In genomic region chrX:150956016-150956415, GRCm38 (mm10) we compare ENCODE assay signal across 8 mouse cellular contexts.
DNase-seq lines count a peak whose midpoint lies in the region; ATAC-seq and TF ChIP-seq lines count a peak whose summit lies in the region.

No protein-coding gene starts in this region.

- WGBS in heart, embryonic 10.5 days = 77% methylated on average over 1 of the region's 1 CpGs
- 37% methylated on average over 1 of the region's 1 CpGs for WGBS in hindbrain, embryonic 12.5 days
- 68% methylated on average over 1 of the region's 1 CpGs for WGBS in liver, postnatal 0 days (ENCODE audit: insufficient replicate concordance)

- intact Hi-C loops in heart, postnatal 14 days (cut with DNase I) = loop anchor here (1.0 to 10.0 kb wide), 3 partner anchors 141 to 247 kb away; partner anchors contain the start of gene Maged2

- H3K27ac ChIP-seq in heart, embryonic 10.5 days = peak overlapping the region; percentile 56; the same call in 1 of the 2 replicates
- no peak overlapping the region for H3K27ac ChIP-seq in hindbrain, embryonic 12.5 days
- no peak overlapping the region for H3K27ac ChIP-seq in liver, postnatal 0 days (ENCODE audit: low read depth)

- no peak overlapping the region for H3K4me3 ChIP-seq in heart, embryonic 10.5 days
- H3K4me3 ChIP-seq in hindbrain, embryonic 12.5 days = no peak overlapping the region
- H3K4me3 ChIP-seq in liver, postnatal 0 days (ENCODE audit: low read depth, low read length) = no peak overlapping the region

- H3K36me3 ChIP-seq in heart, embryonic 10.5 days = no peaks in the 10 kb centered on the region
- no peaks in the 10 kb centered on the region for H3K36me3 ChIP-seq in hindbrain, embryonic 12.5 days
- no peaks in the 10 kb centered on the region for H3K36me3 ChIP-seq in liver, postnatal 0 days (replicated peaks; ENCODE audit: insufficient read depth, low read length)

- no peak for TF ChIP-seq EP300 in liver, postnatal 0 days (IDR thresholded peaks at IDR 0.05; ENCODE audit: low read depth)

- H3K4me1 ChIP-seq in heart, embryonic 10.5 days = no peaks in the 10 kb centered on the region
- H3K4me1 ChIP-seq in hindbrain, embryonic 12.5 days = no peaks in the 10 kb centered on the region
- H3K4me1 ChIP-seq in liver, postnatal 0 days (ENCODE audit: insufficient read depth) = no peaks in the 10 kb centered on the region

- TF ChIP-seq CTCF in liver, postnatal 0 days (IDR thresholded peaks at IDR 0.05; ENCODE audit: low read depth) = no peak

- DNase-seq in heart, embryonic 10.5 days (ENCODE audit: low spot score) = no peak
- no peak for DNase-seq in heart, postnatal 14 days
- peak; percentile 9 for DNase-seq in MN1 (ENCODE audit: low spot score)
- DNase-seq in liver, postnatal 0 days = no peak
- DNase-seq in right cerebral cortex, postnatal 14 days = no peak
- DNase-seq in right cerebral cortex, postnatal 10 days (ENCODE audit: low spot score in 2 of 2) = no peak
- DNase-seq in gastrocnemius, postnatal 25 days = no peak

- no peaks in the 10 kb centered on the region for H3K9me3 ChIP-seq in heart, embryonic 10.5 days
- H3K9me3 ChIP-seq in hindbrain, embryonic 12.5 days (replicated peaks) = no peaks in the 10 kb centered on the region
- H3K9me3 ChIP-seq in liver, postnatal 0 days (ENCODE audit: low read length) = no peaks in the 10 kb centered on the region

- no peak overlapping the region for H3K9ac ChIP-seq in hindbrain, embryonic 12.5 days
- no peak overlapping the region for H3K9ac ChIP-seq in liver, postnatal 0 days (replicated peaks)

- H3K27me3 ChIP-seq in heart, embryonic 10.5 days (ENCODE audit: insufficient read depth, poor library complexity, severe bottlenecking) = no peaks in the 10 kb centered on the region
- no peaks in the 10 kb centered on the region for H3K27me3 ChIP-seq in hindbrain, embryonic 12.5 days
- no peaks in the 10 kb centered on the region for H3K27me3 ChIP-seq in liver, postnatal 0 days (ENCODE audit: insufficient read depth, low read length)

- ATAC-seq in hindbrain, embryonic 12.5 days (ENCODE audit: low FRiP score) = peak; percentile 30; the same call in 1 of the 2 replicates
- ATAC-seq in liver, postnatal 0 days = no peak

- no peak overlapping the region for H3K4me2 ChIP-seq in hindbrain, embryonic 12.5 days (replicated peaks)
- peak overlapping the region; percentile 47; the same call in 1 of the 2 replicates for H3K4me2 ChIP-seq in liver, postnatal 0 days (ENCODE audit: low read depth, low read length)
